Mouse (Mus musculus) megakaryocyte progenitor cell, adult 5-6 weeks (primary cell): ENCODE data around the gene Acp6. TPM values are rescaled to one million over a fixed set of nuclear protein-coding genes. Genes with fewer than 3 reads are reported as not detected.
A peak's percentile ranks its signal among the peaks of the same experiment; 100 is the strongest.

Experiments used
- ATAC-seq: replicated peaks from 2 replicates; pipeline ENCODE4 v1.8.0; 2016; ENCODE audit warnings: mild to moderate bottlenecking, moderate TSS enrichment, inconsistent platforms; ENCODE audit not compliant: poor library complexity
- total RNA-seq, 2 experiments: library from RNA; stranded (forward) in 1 of 2; stranded (reverse) in 1 of 2; fragments of 157-497, 149-512 nt in 1 of 2; fragments of 200-1000 nt in 1 of 2; gene quantifications; 2 replicates each; pipeline versions ENCODE4 v1.2.3 to v1.2.4; 2015 to 2017

The Acp6 gene
- total RNA-seq, 2 experiments from 2014 or later: 23.9 to 39.8 TPM

GRCm38 (mm10) chr3:97185098-97185860 lies 26.7 kb downstream of the Acp6 start:
- ATAC-seq: peak; percentile 86

GRCm38 (mm10) chr3:97196571-97196970 lies 38.0 kb downstream of the Acp6 start:
- 0 out of 2 replicates have a peak, but pooled peaks have one; percentile 37 for ATAC-seq

- no peak for ATAC-seq
Measured at GRCm38 (mm10) chr3:97199261-97199660, 40.7 kb downstream of the Acp6 start.

GRCm38 (mm10) chr3:97201943-97202342 lies 43.4 kb downstream of the Acp6 start:
- ATAC-seq: peak; percentile 83

- peak; percentile 79 for ATAC-seq
Measured at GRCm38 (mm10) chr3:97203880-97204279, 45.3 kb downstream of the Acp6 start.

GRCm38 (mm10) chr3:97206521-97206920 lies 47.9 kb downstream of the Acp6 start:
- no peak for ATAC-seq

GRCm38 (mm10) chr3:97209351-97209750 lies 50.8 kb downstream of the Acp6 start:
- no peak for ATAC-seq

- peak; percentile 93 for ATAC-seq
Measured at GRCm38 (mm10) chr3:97211177-97211576, 52.6 kb downstream of the Acp6 start.

GRCm38 (mm10) chr3:97213871-97214270 lies 55.3 kb downstream of the Acp6 start:
- no peak for ATAC-seq

GRCm38 (mm10) chr3:97214439-97214838 lies 55.9 kb downstream of the Acp6 start:
- no peak for ATAC-seq

- no peak for ATAC-seq
Measured at GRCm38 (mm10) chr3:97215526-97215925, 56.9 kb downstream of the Acp6 start.

- no peak for ATAC-seq
Measured at GRCm38 (mm10) chr3:97223261-97223660, 64.7 kb downstream of the Acp6 start.

GRCm38 (mm10) chr3:97225231-97225630 lies 66.7 kb downstream of the Acp6 start:
- no peak for ATAC-seq

- ATAC-seq: no peak
Measured at GRCm38 (mm10) chr3:97226719-97227118, 68.1 kb downstream of the Acp6 start.

Other genes with a start within 250 kb of the Acp6 start
- gene Gja8, start 232.8 kb upstream of the Acp6 start, total RNA-seq (2015): not detected in 2 replicates
- not detected in 2 replicates for gene Gja8, start 232.8 kb upstream of the Acp6 start, total RNA-seq (2017)
- 20.1 and 24.8 TPM in 2 replicates for gene Bcl9, start 139.1 kb downstream of the Acp6 start, total RNA-seq (2015)
- gene Bcl9, start 139.1 kb downstream of the Acp6 start, total RNA-seq (2017): 6.5 and 8.2 TPM in 2 replicates